Mouse (Mus musculus): ENCODE measurements around the gene Pkp3. TPM values are rescaled to one million over a fixed set of nuclear protein-coding genes. Genes with fewer than 3 reads are reported as not detected.
"Not testable (repeated sequence)": the region's sequence is repeated elsewhere in the genome, so short reads cannot be mapped to it uniquely, and the experiment has no call there.

Pkp3 gene
- polyA plus RNA-seq (2012; rRNA removed): 23.8 and 47.7 TPM in 2 replicates

DNA sequence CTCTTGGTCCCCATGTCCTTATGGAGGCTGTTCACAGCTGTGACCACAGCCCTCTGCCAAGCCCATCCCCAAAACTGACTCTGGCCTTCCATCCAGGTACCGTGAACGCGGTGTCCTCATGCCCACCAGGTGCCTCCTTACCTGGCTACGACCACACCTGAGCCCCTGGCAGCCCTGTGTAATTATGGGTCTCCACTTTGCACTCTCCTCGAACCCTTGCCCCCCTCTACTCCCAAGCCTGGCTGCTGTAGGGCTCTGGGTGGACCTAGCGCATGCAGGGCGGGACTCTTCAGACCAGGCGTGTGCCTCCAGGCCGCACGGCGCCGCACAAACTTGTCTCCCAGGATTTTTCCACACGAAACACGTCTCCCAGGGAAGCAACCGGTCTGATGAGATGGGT is at the start of gene Pkp3:
TSS of gene Pkp3 (plus strand) at position 378 of the 400 bp plus-strand sequence.
- 88% methylated on average over 15 of the region's 15 CpGs for WGBS
- TF ChIP-seq CTCF (IDR thresholded peaks at IDR 0.05; ENCODE audit: insufficient read depth, low read length): no peak
- no peak for TF ChIP-seq POLR2A (IDR thresholded peaks at IDR 0.05; ENCODE audit: borderline replicate concordance, extremely low read depth, low read depth, low read length)
- no peaks in the 10 kb centered on the region for H3K4me1 ChIP-seq (ENCODE audit: control insufficient read depth, insufficient read depth, low read length)
- H3K4me3 ChIP-seq (replicated peaks; ENCODE audit: extremely low read depth, low read depth, low read length): no peak within 1 kb of the TSS
- no peak for DNase-seq

DNA sequence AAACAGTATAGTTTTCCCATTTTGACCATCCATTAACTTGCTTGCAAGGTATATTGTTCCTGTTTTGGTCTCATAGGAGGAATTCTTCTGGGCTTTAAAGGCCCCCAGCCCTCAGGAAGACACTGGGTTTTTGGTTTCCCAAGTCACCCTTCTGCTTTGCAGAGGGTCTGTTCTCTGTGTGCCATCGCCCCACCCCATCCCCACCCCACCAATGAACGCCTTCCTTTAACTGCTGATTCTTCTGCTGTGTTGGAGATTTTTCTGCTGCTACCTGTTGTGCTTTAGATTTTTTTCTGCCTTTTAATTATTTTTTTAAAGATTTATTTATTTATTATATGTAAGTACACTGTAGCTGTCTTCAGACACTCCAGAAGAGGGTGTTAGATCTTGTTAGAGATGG is 49.2 kb upstream of the Pkp3 start, which contains the start of gene Gm17387:
TSS of gene Gm17387 (plus strand) at position 301 of the 400 bp plus-strand sequence.
- no peak for TF ChIP-seq POLR2A (IDR thresholded peaks at IDR 0.05; ENCODE audit: borderline replicate concordance, extremely low read depth, low read depth, low read length)
- Histone ChIP-seq H3K4me3 (replicated peaks; ENCODE audit: extremely low read depth, low read depth, low read length) (no peak within 1 kb of the TSS), H3K4me1 (ENCODE audit: control insufficient read depth, insufficient read depth, low read length) (no peaks in the 10 kb centered on the region; the same call in 1 of the 2 replicates)
- no peak for DNase-seq
- WGBS: 99% methylated on average over 2 of the region's 2 CpGs

DNA sequence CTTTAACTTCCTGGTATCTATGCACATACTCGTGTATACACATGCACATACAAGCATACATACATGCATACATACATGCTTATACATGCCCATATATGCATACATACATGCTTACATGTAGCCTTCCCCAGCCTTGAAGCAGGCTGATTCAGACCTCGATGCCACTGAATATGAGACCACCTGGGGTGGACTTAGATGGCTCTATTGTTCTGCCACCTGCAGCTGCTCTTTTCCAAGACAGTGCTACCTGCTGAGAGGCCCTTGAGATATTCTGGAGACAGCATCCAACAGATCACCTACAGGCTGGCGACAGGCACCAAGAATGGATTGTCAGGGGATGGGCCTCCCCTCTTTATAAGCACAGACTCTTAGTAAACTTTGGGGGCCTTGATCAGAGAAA is 47.6 kb upstream of the Pkp3 start:
- no peak for DNase-seq
- WGBS: 72% methylated on average over 3 of the region's 3 CpGs
- Histone ChIP-seq H3K4me3 (replicated peaks; ENCODE audit: extremely low read depth, low read depth, low read length) (no peak overlapping the region), H3K4me1 (ENCODE audit: control insufficient read depth, insufficient read depth, low read length) (no peaks in the 10 kb centered on the region; the same call in 1 of the 2 replicates)
- TF ChIP-seq POLR2A (IDR thresholded peaks at IDR 0.05; ENCODE audit: borderline replicate concordance, extremely low read depth, low read depth, low read length): no peak

DNA sequence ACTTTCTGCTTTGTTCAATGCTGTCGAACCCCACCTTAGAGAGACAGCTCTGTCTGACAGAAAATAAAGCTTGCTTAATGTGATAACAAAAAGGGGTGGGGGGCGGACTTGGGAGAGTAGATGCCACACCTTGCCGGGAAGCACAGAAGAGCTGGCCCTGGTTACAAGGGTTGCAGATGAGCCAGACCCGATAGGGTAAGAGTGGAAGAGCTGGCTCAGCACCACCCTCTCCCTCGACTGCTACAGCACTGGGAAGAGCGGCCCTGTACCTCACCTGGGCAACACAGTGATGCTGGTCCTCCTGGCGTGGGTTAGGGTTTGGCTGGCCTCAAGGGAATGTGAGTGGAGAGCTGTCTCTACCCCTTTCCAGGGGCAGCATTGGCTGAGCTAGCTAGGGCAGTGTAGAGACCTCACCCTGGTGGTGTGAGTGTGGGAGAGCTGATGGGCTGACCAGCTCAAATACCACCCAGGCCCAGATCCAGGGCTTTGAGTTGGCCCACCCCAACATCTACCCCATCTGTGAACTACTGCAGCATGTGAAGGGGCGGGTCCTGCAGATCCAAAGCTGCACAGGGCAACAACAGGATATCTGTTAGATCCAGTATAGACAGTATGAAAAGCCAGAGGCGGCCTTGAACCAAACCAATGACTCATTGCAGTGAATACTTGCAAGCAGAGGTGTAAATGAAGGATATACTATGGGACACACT is 45.4 kb upstream of the Pkp3 start:
- DNase-seq: no peak
- H3K4me3 ChIP-seq (replicated peaks; ENCODE audit: extremely low read depth, low read depth, low read length): no peak overlapping the region
- WGBS: 74% methylated on average over 9 of the region's 9 CpGs
- TF ChIP-seq CTCF (IDR thresholded peaks at IDR 0.05; ENCODE audit: insufficient read depth, low read length) (no peak), POLR2A (IDR thresholded peaks at IDR 0.05; ENCODE audit: borderline replicate concordance, extremely low read depth, low read depth, low read length) (no peak)
- H3K4me1 ChIP-seq (ENCODE audit: control insufficient read depth, insufficient read depth, low read length): no peaks in the 10 kb centered on the region

DNA sequence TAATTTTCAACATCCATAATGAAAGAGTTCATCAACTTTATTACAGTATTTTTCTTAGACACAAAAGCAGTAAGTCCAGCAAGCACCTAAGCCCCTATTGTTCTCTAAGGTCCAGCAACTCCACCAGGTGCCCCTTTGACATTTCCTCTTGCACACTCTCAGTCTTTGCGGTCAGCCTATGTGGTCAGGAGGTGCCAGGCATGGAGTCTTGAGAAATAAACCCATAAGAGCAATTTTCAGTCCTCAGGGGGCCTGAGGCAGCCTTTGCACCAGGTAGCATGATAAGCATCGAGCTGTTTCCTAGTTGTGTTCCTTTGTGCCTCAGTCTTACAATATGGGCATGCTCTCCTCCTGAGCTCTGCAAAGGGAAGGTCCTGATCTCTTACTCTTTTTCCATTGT is 41.4 kb upstream of the Pkp3 start:
- 58% methylated on average over 1 of the region's 2 CpGs for WGBS
- H3K4me1 ChIP-seq (ENCODE audit: control insufficient read depth, insufficient read depth, low read length); DNase-seq: not testable (repeated sequence)

DNA sequence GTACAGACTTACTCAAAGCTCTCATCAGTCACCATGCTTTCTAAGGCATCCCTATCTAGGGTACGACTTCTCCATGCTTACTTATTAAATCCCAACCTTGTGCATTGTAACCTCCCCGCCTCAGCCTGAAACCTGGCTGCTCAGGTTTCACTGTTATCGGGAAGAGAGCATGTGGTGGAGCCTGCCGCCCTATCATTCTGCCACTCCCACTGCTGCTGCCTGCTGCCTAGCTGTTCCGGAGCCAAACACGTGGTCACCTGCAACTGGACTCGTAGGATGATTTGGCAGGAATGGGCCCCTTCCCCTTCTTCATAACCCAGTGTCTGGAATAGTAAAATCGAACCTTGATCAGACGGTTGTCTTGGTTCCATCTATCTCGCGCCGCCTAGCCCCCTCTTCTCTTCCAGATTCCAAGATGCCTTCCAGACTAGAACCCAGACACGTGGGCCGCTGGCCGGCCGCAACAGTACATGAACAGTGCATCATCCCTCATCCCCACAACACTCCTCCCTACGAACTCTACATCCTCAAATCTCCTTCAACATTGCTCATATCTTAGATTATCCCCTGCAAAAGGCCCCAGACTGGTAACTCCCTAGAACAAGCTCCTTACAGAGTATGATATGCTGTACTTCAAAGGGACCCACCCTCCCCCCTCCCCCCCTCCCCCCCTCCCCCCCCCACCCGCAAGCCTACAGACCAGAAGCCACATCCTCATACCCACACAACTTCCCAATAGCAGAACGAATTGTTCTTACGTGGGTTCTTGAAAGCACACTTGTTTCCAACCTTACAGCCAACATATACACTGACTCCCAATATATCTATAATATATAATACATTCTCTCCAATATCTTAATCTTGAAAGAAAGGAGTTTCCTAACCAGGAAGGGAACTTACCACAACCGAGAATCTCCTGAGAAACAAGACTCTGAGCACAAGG is 39.7 kb upstream of the Pkp3 start:
- H3K4me3 ChIP-seq (replicated peaks; ENCODE audit: extremely low read depth, low read depth, low read length): no peak overlapping the region
- no peak for TF ChIP-seq CTCF (IDR thresholded peaks at IDR 0.05; ENCODE audit: insufficient read depth, low read length)
- no peak for TF ChIP-seq POLR2A (IDR thresholded peaks at IDR 0.05; ENCODE audit: borderline replicate concordance, extremely low read depth, low read depth, low read length)
- 63% methylated on average over 20 of the region's 21 CpGs for WGBS
- peaks cover 7% of the 10 kb centered on the region for H3K4me1 ChIP-seq (ENCODE audit: control insufficient read depth, insufficient read depth, low read length)
- DNase-seq: no peak

More for the DNA sequence above, 41.4 kb upstream of the Pkp3 start:
- H3K4me3 ChIP-seq (replicated peaks; ENCODE audit: extremely low read depth, low read depth, low read length): not testable (repeated sequence)

DNA sequence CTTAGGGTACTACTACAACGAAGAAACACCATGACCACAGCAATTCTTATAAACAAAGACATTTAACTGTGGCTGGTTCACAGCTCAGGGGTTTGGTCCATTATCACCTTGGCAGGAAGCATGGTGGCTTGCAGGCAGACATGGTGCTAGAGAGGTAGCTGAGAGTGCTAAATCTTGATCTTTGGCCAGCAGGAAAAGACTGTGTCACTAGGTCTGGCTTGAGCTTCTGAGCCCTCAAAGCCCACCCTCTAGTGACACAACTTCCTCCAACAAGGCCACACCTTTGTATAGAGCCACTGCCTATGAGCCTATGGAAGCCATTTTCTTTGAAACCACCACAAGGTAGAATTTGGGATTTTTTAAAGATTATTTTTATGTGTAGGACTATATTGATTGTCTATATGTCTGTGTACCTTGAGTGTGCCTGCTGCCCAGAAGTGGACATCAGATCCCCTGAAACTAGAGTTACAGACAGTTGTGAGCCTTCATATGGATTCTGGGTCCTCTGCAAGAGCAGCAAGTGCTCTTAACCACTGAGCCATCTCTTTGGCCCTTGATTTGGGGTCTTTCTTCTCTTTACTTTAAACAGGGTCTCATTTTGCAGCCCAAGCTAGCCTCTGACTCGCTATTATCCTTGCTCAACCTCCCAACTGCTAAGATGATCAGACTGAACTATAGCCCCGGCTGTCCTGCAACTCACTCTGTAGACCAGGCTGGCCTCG is 38.5 kb upstream of the Pkp3 start:
- H3K4me1 ChIP-seq (ENCODE audit: control insufficient read depth, insufficient read depth, low read length): peaks cover 7% of the 10 kb centered on the region
- TF ChIP-seq CTCF (IDR thresholded peaks at IDR 0.05; ENCODE audit: insufficient read depth, low read length) (no peak), POLR2A (IDR thresholded peaks at IDR 0.05; ENCODE audit: borderline replicate concordance, extremely low read depth, low read depth, low read length) (no peak)
- DNase-seq: no peak
- no peak overlapping the region for H3K4me3 ChIP-seq (replicated peaks; ENCODE audit: extremely low read depth, low read depth, low read length)
- WGBS: 93% methylated on average over 4 of the region's 4 CpGs

DNA sequence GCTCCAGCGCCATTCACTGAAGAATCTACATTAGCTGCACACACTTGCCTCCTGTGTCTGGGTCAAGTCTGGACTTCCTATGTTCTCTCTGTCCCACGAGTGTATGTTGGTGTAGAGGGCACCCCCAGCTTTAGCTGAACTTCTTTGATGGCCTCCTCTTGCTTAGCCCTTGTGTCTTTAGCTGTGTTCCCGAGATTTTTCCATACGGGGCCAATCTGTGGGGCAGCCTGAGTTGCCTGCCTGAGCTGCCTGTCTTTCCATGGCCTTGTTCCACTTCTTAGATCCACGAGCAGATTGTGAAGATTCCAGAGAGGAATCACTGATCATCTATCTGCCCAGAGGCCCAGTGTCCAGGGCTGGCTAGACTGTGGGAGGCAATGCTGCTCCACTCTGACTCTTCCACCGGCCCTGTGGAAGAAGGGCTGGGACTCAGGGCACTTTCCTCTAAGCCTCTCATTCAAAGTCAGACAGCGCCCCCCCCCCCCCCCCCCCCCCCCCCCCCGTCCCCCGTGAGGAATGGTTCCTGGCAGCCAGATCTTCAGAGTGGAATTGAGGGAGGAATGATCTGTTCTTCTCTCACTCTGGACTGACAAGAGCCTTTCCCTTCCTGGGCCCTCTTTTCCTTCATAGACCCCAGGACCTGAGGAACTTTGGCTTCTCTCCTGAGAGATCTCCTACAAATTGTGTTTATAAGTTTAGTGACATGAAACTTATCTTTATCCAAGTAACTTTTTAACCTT is 37.0 kb upstream of the Pkp3 start:
- 38% methylated on average over 6 of the region's 9 CpGs for WGBS
- no peak overlapping the region for H3K4me3 ChIP-seq (replicated peaks; ENCODE audit: extremely low read depth, low read depth, low read length)
- peaks cover 7% of the 10 kb centered on the region for H3K4me1 ChIP-seq (ENCODE audit: control insufficient read depth, insufficient read depth, low read length)
- no peak for DNase-seq
- TF ChIP-seq POLR2A (IDR thresholded peaks at IDR 0.05; ENCODE audit: borderline replicate concordance, extremely low read depth, low read depth, low read length) (no peak), CTCF (IDR thresholded peaks at IDR 0.05; ENCODE audit: insufficient read depth, low read length) (no peak)

DNA sequence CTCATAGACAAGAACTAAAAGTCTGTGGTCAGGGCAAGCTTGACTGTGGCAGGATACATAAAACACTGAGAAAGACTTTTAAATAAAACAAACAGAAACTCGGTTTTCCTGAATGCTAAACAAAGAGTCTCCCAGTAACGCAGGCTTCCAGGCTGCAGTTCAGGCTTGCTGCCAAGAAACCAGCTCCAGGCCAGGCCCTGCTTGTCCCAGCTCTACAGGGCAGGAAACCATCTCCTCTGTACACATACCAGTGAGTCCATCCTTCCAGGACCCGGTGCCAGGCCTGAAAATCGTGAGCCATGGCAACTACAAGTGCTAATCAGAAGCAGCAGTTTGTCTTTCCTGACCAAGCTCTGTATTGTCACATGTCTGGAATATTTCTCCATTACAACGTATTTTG is 36.4 kb upstream of the Pkp3 start:
- Histone ChIP-seq H3K4me1 (ENCODE audit: control insufficient read depth, insufficient read depth, low read length) (peaks cover 10% of the 10 kb centered on the region), H3K4me3 (replicated peaks; ENCODE audit: extremely low read depth, low read depth, low read length) (no peak overlapping the region)
- no peak for TF ChIP-seq CTCF (IDR thresholded peaks at IDR 0.05; ENCODE audit: insufficient read depth, low read length)
- no peak for TF ChIP-seq POLR2A (IDR thresholded peaks at IDR 0.05; ENCODE audit: borderline replicate concordance, extremely low read depth, low read depth, low read length)
- WGBS: 6% methylated on average over 5 of the region's 5 CpGs
- peak; percentile 62 for DNase-seq

Data from lung, adult 2 months (tissue).